Mouse (Mus musculus): ENCODE measurements around the gene Trpc3. TPM values are rescaled to one million over a fixed set of nuclear protein-coding genes. Genes with fewer than 3 reads are reported as not detected.

Trpc3 gene
- polyA plus RNA-seq, 1 experiment from 2014 or later, result 0.28 TPM

Other genes with a start within 250 kb of the Trpc3 start
- gene Anxa5, start 214.3 kb downstream of the Trpc3 start, polyA plus RNA-seq (2015; fragmentation: Nextera tagmentation; extraction: Ambion mirVana), result 80.2 and 80.3 TPM in 2 replicates
- 0.96 and 1.1 TPM in 2 replicates for gene 1810062G17Rik, start 214.2 kb downstream of the Trpc3 start, polyA plus RNA-seq (2015; fragmentation: Nextera tagmentation; extraction: Ambion mirVana)
- not detected in 2 replicates for gene Gm11549, start 168.4 kb downstream of the Trpc3 start, polyA plus RNA-seq (2015; fragmentation: Nextera tagmentation; extraction: Ambion mirVana)
- gene Exosc9, start 137.6 kb downstream of the Trpc3 start, polyA plus RNA-seq (2015; fragmentation: Nextera tagmentation; extraction: Ambion mirVana), result 30.0 and 36.6 TPM in 2 replicates
- gene Ccna2, start 118.0 kb downstream of the Trpc3 start, polyA plus RNA-seq (2015; fragmentation: Nextera tagmentation; extraction: Ambion mirVana), result 220 and 228 TPM in 2 replicates
- 8.8 and 9.8 TPM in 2 replicates for gene Bbs7, start 76.7 kb downstream of the Trpc3 start, polyA plus RNA-seq (2015; fragmentation: Nextera tagmentation; extraction: Ambion mirVana)
- gene 4932438A13Rik, start 172.9 kb upstream of the Trpc3 start, polyA plus RNA-seq (2015; fragmentation: Nextera tagmentation; extraction: Ambion mirVana), result 18.4 and 19.5 TPM in 2 replicates